Mouse (Mus musculus) telencephalon, adult 2 months (tissue): ENCODE measurements around the gene Ndufa7.
"Not testable (repeated sequence)": the region's sequence is repeated elsewhere in the genome, so short reads cannot be mapped to it uniquely, and the experiment has no call there.

Experiments used
- DNase-seq: peaks from one replicate; pipeline ENCODE4 v3.0.0-alpha.2; 2011; ENCODE audit warnings: low read depth, low spot score

The Ndufa7 gene

GRCm38 (mm10) chr17:33811142-33811516 lies 13.2 kb upstream of the Ndufa7 start:
- DNase-seq = no peak

GRCm38 (mm10) chr17:33812475-33812874 lies 11.9 kb upstream of the Ndufa7 start:
- no peak for DNase-seq

GRCm38 (mm10) chr17:33812990-33813389 lies 11.4 kb upstream of the Ndufa7 start:
- DNase-seq = no peak

GRCm38 (mm10) chr17:33815399-33815798 lies 9.0 kb upstream of the Ndufa7 start:
- no peak for DNase-seq

GRCm38 (mm10) chr17:33816612-33817011 lies 7.8 kb upstream of the Ndufa7 start:
- no peak for DNase-seq

GRCm38 (mm10) chr17:33817184-33817968 lies 7.0 kb upstream of the Ndufa7 start:
- DNase-seq = peak; percentile 95

- no peak for DNase-seq
Observed at GRCm38 (mm10) chr17:33817969-33818643, 6.3 kb upstream of the Ndufa7 start.

- no peak for DNase-seq
Observed at GRCm38 (mm10) chr17:33822436-33822959, 1.9 kb upstream of the Ndufa7 start.

GRCm38 (mm10) chr17:33823171-33823570 lies 1.2 kb upstream of the Ndufa7 start:
- not testable (repeated sequence) for DNase-seq

GRCm38 (mm10) chr17:33824997-33825330 lies 592 bp downstream of the Ndufa7 start:
- DNase-seq = not testable (repeated sequence)

GRCm38 (mm10) chr17:33825462-33825861 lies 1.1 kb downstream of the Ndufa7 start:
- DNase-seq = no peak

- peak; percentile 57 for DNase-seq
Observed at GRCm38 (mm10) chr17:33826850-33827249, 2.5 kb downstream of the Ndufa7 start.

- no peak for DNase-seq
Observed at GRCm38 (mm10) chr17:33828892-33829291, 4.5 kb downstream of the Ndufa7 start.

GRCm38 (mm10) chr17:33829561-33829960 lies 5.2 kb downstream of the Ndufa7 start:
- no peak for DNase-seq

- peak; percentile 91 for DNase-seq
Observed at GRCm38 (mm10) chr17:33842966-33843795, 18.8 kb downstream of the Ndufa7 start, which contains the start of gene Cd320. Gene Cd320, plus strand, starts transcription at chr17:33843091.

- DNase-seq = no peak
Observed at GRCm38 (mm10) chr17:33844196-33844595, 19.8 kb downstream of the Ndufa7 start.

- DNase-seq = no peak
Observed at GRCm38 (mm10) chr17:33848139-33848538, 23.8 kb downstream of the Ndufa7 start.

GRCm38 (mm10) chr17:33851331-33851730 lies 27.0 kb downstream of the Ndufa7 start:
- no peak for DNase-seq

- DNase-seq = no peak
Observed at GRCm38 (mm10) chr17:33857816-33858215, 33.4 kb downstream of the Ndufa7 start.

GRCm38 (mm10) chr17:33865330-33866030 lies 41.1 kb downstream of the Ndufa7 start:
- peak; percentile 97 for DNase-seq

GRCm38 (mm10) chr17:33873537-33873936 lies 49.2 kb downstream of the Ndufa7 start, which contains the start of gene Gm7029:
Gene Gm7029, plus strand, starts transcription at chr17:33873837.
- not testable (repeated sequence) for DNase-seq
